Mouse (Mus musculus) skeletal muscle tissue, adult 2 months (tissue): ENCODE measurements around the gene Reg4.

Experiments used
- DNase-seq: peaks from one replicate; pipeline ENCODE4 v3.0.0-alpha.2; 2012; ENCODE audit warnings: low read depth, low spot score

Reg4 gene

DNA sequence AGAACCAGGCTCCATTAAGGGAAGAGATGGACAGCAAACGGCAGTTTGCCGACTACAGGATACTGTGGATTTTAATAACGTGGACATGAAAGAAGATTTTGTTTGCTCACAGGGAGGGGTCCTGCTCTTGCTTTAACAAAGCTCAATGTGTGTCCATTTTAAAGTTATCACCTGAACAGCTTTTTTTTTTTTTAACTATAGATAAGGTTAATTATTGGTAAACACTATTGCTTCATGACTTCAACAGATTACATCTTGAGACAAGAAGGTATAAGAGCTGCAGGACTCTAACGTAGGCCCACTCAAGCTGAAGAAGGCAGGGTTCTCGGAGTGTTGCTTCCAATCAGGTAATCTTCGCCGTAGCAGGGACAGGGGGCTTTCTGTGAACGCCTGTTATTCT is at the start of gene Reg4:
Gene Reg4 (plus strand): TSS at position 301 of the 400 bp plus-strand sequence.
- DNase-seq, result no peak

DNA sequence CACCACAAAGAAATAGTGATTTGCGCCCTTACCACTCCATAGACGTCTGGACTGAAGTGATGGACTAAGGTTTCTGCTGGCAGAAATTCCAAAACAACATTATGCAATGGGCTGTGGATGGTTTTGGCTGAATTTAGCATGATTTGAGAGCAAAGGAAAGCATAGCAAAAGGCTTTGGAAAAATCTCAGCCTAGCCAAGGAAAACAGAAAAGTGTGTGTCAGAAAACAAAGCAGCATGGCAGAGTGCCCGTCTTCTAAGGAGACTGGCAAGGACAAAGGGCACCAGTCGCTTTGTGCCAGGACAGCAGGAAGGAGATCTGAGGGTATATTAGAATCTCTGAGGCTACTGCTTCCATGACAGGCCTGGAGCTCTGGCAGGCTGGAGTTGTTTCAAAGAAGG is 43.6 kb upstream of the Reg4 start:
- DNase-seq, result peak; percentile 20

DNA sequence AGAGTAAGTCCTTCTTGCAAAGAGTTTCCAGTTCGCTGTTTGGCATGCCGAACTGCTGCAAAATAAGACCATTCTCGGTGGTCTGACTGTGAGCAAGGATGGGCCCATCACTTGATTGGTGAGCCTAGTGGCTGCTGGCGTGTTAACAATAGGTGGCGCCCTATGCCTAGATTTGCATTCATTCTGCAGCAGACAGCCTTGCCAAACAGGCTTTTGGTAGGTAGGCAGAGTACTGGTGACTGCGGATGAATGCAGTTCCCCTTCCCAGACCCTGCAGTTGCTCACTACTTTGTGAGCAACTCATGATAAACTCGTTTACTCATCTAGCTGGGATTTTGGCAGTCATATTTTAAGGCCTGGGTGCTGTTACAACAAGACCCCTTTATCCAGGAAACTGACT is 41.2 kb upstream of the Reg4 start:
- no peak for DNase-seq

DNA sequence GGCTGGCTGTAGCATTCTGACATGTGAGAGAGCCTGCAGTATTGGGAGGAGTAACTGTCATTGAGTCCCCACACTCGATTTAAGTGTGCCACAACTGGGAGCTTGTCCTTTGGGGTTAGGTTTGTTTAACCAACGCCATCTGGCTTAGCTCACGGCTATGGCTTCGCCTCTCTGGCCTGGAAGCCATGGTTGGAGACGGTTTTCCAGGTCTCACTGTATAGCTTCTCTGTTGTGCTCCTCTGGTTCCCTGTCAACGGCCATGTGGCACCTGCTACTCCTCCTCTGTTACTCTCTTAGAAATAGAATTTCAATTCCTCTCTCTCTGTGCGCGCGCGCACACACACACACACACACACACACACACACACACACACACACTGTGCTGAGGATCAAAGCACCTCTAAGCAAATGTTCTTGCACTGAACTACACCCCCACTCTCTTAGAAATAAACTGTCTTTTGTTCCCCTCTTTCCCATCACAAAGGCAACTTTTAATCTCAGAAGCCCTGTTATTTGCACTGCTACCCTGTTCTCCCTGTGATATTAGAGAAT is 36.7 kb upstream of the Reg4 start:
- DNase-seq, result no peak

DNA sequence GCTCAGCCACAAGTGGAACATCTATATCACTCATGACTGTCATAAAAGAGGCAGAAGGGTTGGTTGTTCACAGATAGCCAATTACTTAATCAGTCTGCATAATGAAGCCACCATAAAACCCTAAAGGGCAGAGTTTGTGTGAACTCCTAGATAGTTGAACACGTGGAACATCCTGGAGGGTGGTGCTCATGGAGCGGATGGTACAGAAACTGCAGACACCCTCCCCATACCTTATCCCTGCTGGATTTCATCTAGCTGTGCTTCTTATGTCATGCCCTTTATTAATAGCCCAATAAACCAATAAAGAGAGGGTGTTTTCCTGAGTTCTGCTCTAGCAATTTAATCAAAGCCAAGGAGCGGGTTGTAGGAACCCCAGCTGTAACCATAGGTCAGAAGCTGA is 34.2 kb upstream of the Reg4 start:
- DNase-seq, result no peak

DNA sequence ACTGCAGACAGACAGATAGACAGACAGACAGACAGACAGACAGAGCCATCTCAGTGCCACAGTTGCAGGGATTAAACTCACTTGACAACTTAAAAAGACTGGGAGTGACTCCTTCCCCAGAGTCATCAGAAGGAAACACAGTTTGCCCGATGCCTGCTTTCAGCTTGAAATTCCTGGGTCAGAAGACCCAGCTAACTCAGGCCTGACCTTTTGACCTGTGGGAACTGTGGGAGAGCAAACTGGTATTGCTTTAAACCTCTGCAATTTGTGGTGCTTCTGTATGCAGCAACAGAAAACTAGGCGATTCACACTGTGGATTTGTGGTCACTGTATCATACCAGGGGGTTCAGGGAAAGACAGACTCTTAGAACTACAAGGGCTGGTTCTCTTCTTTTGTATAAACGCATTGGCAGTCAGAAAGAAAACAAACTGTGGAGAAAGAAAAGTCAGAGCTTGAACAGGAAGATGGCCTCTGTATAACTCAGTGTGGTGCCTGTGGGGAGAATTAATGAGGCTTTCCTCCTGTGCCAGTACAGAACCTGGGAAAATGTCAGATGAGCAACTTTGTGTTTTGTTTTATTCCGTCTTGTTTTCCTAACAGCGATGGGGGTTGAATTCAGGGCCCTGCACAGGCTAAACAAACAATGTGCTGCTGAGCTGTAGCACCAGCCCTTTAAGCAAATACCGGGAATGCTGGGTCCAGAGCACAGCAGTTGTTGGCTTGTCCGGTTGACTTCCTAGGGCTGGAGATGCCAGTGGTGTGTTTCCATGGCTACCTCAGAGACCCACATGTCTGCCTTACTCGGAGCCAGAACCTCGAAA is 24.0 kb upstream of the Reg4 start:
- DNase-seq, result no peak

DNA sequence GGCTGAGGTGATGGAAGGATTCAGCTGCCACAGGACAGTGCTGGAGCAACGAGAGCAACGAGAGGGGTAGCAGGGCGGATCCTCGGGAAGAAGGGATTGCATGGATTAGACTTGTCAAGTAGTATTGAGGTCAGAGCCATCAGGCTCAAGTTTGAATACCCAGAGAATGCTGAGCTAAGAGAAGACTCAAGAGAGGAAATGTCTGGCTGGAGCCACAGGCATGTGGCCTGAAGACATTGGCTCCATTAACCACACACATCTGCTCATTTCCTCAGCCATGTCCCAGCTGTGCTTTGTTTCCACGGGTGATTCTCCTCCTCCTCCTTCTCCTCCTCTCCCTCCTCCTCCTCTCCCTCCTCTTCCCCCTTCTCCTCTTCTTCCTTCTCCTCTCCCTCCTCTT is 22.2 kb upstream of the Reg4 start:
- DNase-seq, result peak; percentile 19

DNA sequence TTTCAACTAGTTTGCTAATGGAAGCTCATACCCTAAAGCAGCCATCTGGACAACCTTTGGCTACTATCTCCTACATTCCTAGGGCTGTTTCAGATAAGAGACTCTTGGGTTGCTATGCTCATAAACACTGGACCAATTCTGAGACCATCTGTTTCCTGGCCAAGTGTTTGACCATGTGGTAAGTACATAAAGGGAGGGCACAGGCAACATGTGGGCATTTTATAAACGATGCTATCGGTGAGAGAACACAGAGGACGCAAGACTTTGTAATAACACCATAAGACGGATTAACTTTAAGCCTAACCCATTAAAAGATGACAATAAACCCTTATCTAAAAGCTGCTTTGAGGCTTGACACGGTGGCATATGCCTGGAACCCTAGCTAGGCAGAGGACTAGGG is 18.7 kb upstream of the Reg4 start:
- DNase-seq, result no peak

DNA sequence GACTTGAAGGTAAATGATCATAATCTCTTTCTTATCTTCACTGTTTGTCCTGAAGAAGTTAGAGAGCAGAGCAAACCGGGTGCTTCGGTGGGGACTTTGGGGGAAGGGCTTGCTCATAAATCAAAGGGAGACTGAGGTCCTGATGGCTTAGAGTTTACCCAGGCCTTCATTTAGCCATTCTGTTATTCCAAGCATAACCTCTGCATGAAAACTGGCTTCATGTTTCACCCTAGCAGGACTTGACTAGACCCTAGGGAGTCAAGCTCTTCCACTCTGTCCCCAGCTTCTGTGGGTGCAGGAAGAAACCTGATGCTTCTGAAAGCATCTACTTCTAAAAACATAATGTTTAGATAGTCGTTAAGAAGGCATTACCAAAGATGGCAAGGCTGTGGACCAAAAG is 15.0 kb upstream of the Reg4 start:
- no peak for DNase-seq

DNA sequence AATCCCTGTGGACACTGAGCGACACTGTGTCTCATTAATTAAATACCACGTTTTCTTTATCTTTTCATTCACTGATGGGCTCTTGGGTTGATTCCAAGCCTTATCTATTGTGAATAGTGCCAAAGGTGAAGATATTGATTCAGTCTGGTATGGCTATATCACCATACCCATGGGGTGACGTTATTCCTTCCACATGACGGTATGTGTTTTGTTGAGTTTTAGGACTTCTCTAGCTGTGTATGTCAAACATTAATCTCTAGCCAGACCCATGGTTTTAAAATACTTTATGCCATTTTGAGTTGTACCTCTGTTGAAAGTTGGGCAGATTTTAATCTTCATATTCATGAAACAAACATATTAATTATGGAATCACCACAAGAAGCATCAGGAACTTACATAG is 12.8 kb upstream of the Reg4 start:
- DNase-seq, result no peak

DNA sequence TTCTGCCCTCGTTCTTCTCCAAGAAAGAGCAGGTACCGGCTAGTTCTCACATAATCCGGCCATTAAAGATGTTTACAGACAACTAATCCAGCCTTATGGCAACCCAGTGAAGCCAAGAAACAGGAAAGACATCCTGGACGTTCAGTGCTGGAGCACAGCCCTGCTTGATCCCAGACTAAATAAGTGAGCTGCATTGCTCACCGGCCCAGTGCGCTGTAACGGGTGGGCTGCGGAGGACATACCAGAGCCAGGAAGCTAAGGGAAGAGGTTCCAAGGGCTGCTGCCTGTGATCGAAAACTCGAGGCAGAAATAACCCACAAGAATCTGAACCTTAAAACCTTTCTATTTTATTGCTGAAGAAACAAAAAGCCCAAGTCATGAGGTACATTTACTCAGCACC is 11.1 kb upstream of the Reg4 start:
- no peak for DNase-seq

DNA sequence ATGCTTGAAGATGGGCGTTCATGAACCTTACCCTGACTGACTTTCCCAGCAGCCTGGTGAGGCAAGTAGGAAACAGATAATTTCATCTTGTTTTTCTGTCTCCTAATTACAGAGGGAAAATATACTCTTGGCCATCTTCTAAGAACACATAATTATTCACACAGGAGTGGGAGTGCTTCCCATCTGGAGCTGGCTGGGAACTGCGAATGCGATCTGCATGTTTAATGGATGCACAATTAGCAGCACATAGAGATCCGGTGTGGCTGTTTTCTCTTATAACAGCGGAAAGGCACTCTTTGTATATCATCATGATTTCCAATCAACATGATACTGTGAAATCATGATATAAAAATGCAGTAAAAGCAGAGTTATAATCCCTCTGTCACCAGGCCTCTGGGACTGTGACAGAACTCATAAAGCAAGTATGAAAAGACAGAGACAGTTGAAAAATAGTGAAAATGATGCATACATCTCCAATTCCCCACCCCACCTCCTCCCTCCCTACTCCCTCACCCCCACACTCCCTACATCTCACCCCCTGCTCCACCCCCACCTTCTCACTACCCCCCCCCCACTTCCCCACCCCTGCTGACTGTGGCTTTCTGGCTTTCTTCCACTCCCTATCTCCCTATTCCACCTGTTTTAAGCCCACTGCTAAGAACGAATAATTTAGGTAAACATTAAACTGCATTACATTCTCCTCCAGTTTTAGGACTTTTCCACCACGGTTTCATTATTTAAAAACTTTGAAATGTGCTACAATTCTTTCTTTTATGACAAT is 10.5 kb upstream of the Reg4 start:
- DNase-seq, result no peak

DNA sequence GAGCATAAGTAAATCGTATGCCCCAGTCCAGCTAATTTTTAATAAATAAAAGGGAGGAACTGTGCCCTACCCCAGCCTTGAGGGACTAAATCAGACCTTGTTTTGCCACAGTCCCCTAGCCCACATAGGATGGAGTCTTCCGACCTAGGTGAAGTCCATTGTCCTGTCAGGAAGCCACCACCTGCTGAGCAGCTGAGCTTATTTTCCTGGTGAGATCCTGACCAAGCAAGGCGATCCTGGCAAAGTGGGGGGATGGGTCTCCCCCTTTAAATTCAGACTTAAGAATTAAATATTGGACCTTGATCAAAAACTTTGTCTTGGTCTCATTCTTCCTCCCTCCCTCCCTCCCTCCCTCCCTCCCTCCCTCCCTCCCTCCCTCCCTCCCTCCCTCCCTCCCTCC is 5.7 kb upstream of the Reg4 start:
- DNase-seq, result no peak

DNA sequence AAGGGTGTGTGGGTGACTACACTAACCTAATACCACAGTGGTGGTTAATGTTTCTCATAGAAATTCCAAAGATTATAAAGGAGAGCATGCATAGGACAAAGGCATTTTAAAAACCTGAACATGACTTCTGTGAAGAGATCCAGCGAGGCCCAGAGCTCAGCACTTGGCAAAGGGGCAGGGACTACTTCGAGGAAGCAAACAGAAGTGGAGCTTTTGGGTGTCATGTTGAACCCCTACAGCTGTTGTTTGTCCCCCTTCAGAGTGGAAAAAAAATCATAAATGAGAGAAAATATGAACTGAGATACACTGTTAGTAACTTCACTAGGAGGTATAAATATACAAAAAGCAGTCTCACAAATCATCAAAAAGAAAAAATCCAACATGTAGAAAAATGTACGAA is 1.3 kb downstream of the Reg4 start:
- no peak for DNase-seq

DNA sequence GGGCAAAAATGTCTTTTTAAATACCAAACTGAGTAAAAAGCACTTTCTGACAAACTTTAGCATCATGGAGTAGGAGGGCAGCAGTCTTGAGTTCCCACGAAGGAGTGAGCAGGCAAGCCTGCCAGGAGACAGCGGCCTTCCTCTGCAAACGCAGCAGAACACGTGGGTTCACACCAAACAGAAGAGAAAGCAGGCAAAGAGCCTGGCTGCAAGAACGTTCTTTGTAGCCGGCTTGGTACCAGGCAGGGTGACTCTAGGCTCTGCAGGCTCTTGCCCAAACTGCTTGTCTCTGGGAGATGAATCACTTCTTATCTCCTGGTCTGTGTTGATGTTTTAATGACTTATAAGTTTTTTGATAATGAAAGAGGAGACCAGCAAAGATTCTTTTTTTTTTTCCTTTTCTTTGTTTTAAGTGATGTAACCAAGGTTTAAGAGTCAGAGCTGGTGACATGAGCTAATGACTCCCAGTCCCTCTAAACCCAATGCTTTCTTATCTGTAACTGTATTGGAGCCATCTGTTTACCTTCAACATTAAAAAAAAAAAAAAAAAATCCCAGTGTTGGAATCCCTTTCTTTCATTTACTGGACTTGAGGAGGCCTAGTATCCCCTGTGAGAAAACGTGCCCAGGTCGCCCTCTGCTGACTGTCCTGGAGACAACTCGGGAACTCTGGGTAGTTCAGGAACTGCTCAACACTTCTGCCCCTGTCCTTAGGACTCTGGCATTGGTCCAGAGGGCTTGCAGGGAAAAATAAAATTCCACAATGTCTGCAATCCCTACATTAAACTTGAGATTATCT is 2.0 kb downstream of the Reg4 start:
- DNase-seq, result peak; percentile 42

DNA sequence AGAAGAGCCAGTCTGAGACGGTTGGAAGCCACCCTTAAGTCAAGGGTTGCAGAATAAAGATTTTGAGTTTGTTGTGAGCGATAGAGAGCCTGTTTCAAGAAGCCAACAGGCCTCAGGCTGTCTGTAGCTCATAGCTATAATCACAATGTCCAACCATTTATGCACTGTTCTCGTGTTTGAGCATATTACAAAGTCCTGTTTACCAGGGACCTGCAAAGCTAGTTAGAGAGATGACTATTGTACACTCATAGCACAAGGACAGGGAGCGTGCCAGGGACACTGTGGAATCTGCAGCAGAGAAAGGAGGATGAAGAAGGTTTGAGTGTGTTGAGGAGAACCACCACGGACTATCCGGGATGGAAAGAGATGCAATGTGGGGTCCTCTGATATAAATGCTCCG is 3.0 kb downstream of the Reg4 start:
- no peak for DNase-seq

DNA sequence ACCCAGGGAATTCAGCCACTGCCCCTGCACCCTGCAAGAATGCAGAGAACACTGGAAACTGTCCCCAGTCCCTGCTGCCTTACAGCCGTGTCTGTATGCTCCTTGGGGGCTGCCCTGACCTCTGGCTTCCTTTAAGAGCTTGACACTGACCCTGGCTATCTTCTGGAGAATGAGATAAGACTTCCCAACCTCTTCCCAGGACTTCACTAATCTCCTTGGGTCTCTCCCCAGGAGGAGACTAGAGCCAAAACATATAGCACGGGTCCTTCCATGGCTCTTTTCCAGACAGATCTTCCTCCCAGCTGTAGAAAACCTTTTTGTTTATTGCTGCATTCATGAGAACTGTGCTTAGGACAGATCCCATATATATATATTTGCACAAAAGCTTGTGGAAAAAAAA is 3.8 kb downstream of the Reg4 start:
- no peak for DNase-seq

DNA sequence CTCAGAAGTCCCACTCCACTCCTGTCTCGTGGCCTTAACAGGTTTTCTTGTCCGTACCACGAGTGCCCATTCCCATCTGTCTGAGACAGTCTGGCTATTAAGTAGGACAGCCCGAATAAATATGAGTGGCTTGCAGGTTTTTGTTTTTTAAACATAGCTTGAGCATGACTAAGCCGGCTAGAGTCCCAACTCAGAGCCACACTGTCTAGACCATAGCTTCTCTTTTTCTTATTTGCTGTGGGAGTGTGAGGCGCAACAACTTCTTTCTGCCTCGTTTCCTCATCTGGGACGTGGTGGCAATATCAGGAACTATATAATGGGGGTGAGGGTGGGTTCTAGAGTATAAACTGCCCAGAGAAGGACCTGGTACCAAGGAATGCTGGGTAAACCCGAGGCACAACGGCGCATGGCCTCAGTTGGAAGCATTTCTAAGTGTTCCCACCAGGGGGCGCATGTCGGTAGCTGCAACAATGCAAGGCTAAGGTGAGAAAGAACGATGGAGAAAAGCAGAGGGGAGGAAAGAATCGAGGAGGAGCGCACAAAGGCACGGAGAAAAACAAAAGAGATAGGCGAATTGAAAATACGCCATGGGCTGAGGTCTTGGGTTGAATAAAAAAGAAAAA is 5.1 kb downstream of the Reg4 start:
- DNase-seq, result peak; percentile 34

DNA sequence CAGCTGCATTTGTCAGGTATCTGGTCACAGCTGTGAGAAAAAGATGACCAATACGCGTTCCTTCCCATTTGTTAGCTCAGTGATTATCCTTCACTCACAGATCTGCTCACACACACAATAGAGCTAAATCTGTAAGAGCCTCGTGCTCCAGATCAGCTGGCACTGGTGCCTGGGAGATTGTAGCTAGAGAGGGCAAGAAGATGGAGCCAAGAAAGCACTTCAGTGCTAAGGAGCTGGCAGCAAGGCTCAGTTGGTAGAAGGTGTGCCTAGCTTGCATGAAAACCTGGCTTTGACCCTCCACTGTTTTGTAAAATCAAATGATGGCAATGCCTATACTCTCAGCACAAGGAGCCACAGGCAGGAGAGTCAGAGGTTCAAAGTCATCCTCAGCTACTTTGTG is 5.8 kb downstream of the Reg4 start:
- no peak for DNase-seq

DNA sequence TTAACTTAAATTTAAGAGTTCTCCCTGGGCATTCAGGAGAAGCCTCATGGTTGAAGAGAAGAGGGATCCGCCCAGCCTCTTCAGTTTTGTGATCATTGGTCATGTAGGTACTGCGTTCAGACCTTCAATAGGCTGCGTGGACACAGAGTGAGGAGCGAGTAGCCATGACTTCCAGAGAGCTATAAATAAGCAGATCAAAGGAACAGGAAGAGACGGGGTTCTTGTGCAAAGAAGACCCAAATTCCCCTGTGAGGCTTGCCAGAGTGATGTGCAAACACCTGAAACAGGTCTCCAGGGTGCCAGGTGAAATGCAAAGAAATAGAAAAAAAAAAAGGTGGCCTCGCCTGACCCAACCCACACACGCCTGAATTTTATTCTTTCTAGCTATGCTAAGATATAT is 8.0 kb downstream of the Reg4 start:
- no peak for DNase-seq

DNA sequence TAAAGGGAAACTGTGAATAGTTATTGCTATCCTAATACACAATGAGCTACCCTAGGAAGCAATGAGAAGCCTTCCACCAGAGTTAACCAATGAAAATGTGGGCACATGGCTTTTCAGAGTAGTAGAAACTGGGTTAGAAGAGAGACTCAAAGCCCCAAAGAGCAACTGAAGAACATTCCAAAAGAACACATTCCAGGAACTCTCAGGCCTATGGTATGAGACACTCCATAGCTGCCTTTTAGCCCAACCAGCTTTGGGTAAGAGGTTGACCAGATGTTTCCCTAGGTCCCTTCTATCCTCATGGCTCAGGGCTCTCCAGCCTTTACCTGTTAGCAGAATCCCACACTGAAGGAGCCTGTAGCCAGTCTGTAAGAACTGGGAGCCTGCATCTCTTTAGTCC is 11.5 kb downstream of the Reg4 start:
- no peak for DNase-seq

DNA sequence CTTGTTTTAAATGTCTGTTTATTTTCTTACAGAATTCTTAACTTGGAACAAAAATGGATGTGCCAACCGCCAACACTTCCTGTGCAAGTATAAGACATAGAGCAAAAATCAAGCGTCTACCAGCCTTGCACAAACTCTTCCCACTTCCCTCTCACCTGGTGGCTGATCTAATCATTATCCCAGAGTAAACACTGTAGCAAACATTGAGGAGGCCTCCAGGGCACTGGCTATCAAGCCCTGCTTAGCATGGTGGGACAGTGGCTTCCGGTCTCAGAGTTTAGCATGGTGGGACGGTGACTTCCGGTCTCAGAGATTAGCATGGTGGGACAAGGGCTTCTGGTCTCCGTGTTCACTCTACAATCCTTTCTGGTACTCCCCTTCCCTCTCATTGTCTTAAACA is 14.3 kb downstream of the Reg4 start:
- no peak for DNase-seq
